9 mouse cellular contexts compared by ENCODE assay signal in genomic region chr2:127854332-127854991, GRCm38 (mm10). TPM values are rescaled to one million over a fixed set of nuclear protein-coding genes. Genes with fewer than 3 reads are reported as not detected.
DNase-seq lines count a peak whose midpoint lies in the region; ATAC-seq lines count a peak whose summit lies in the region.
"Had no signal": no experiment of that assay in that cellular context is flagged by ENCODE, and none has a peak within 500 bp of the region (broad histone marks: within the 10 kb centered on the region; RNA-seq: fewer than 3 reads in every experiment).

No protein-coding gene starts in this region.

- no peak overlapping the region for H3K4me3 ChIP-seq in heart, embryonic 11.5 days (ENCODE audit: low read depth, low read length)
- no peak overlapping the region for H3K4me3 ChIP-seq in lung, embryonic 15.5 days
- H3K4me3 ChIP-seq: limb, embryonic 12.5 days had no signal

- H3K4me1 ChIP-seq in heart, embryonic 11.5 days (ENCODE audit: control insufficient read depth, insufficient read depth, low read length): no peaks in the 10 kb centered on the region
- H3K4me1 ChIP-seq in lung, embryonic 15.5 days: peaks cover 9% of the 10 kb centered on the region
- H3K4me1 ChIP-seq: limb, embryonic 12.5 days had no signal

- H3K9me3 ChIP-seq in heart, embryonic 11.5 days (replicated peaks; ENCODE audit: control insufficient read depth, low read length): no peaks in the 10 kb centered on the region
- H3K9me3 ChIP-seq in lung, embryonic 15.5 days: no peaks in the 10 kb centered on the region
- H3K9me3 ChIP-seq: limb, embryonic 12.5 days had no signal

- DNase-seq in heart, adult 11 months: peak; percentile 100
- peak; percentile 93 for DNase-seq in cerebellum, adult 11-12 months
- peak; percentile 91 for DNase-seq in gastrocnemius, postnatal 25 days
- DNase-seq in kidney, adult 9 months: peak; percentile 46
- peak; percentile 90 for DNase-seq in skeletal muscle tissue, adult 2 months (ENCODE audit: low read depth, low spot score)
- no peak for DNase-seq in natural killer cell, adult 2 months (ENCODE audit: low spot score in 2 of 2)

- H3K27ac ChIP-seq in heart, embryonic 11.5 days (ENCODE audit: low read depth, low read length): no peak overlapping the region
- H3K27ac ChIP-seq in lung, embryonic 15.5 days: peak overlapping the region; percentile 88
- H3K27ac ChIP-seq: limb, embryonic 12.5 days had no signal

- no peak overlapping the region for H3K9ac ChIP-seq in heart, embryonic 11.5 days (ENCODE audit: low read depth, low read length)
- H3K9ac ChIP-seq in lung, embryonic 15.5 days: no peak overlapping the region
- H3K9ac ChIP-seq: limb, embryonic 12.5 days had no signal

- WGBS in heart, embryonic 11.5 days (ENCODE audit: insufficient replicate concordance): 57% methylated on average over 4 of the region's 4 CpGs
- WGBS in lung, embryonic 15.5 days: 26% methylated on average over 3 of the region's 4 CpGs

- H3K4me2 ChIP-seq in heart, embryonic 11.5 days: no peak overlapping the region
- H3K4me2 ChIP-seq in lung, embryonic 15.5 days: no peak overlapping the region
- H3K4me2 ChIP-seq: limb, embryonic 12.5 days had no signal

- no peak for ATAC-seq in heart, embryonic 11.5 days (replicated peaks; ENCODE audit: insufficient number of reproducible peaks, low FRiP score, low TSS enrichment)
- ATAC-seq in lung, embryonic 15.5 days (ENCODE audit: borderline replicate concordance, extremely low read depth, low FRiP score, low TSS enrichment): peak; percentile 98

- H3K36me3 ChIP-seq in heart, embryonic 11.5 days (ENCODE audit: control insufficient read depth, insufficient read depth, low read length): no peaks in the 10 kb centered on the region
- no peaks in the 10 kb centered on the region for H3K36me3 ChIP-seq in lung, embryonic 15.5 days
- H3K36me3 ChIP-seq: limb, embryonic 12.5 days had no signal

- H3K27me3 ChIP-seq in heart, embryonic 11.5 days (ENCODE audit: control insufficient read depth, insufficient read depth, low read length): no peaks in the 10 kb centered on the region
- no peaks in the 10 kb centered on the region for H3K27me3 ChIP-seq in lung, embryonic 15.5 days
- H3K27me3 ChIP-seq: limb, embryonic 12.5 days had no signal

RNA-seq across cellular contexts. Expression of gene Acoxl, which starts 15.8 kb away (rescaled TPM):
- polyA plus RNA-seq in heart, embryonic 11.5 days (2014; fragmentation: Nextera tagmentation; extraction: Ambion mirVana): 0.11 and 0.21 TPM in 2 replicates
- under 1 TPM in 1 of 2 experiments, not detected in 1; 0.27 TPM for total RNA-seq in gastrocnemius, postnatal 25 days (2021)
- 0.09 and 0.17 TPM in 2 replicates for polyA plus RNA-seq in lung, embryonic 15.5 days (2015; fragmentation: Nextera tagmentation; extraction: Ambion mirVana)

RNA-seq across cellular contexts. Expression of gene Bub1, which starts 22.8 kb away (rescaled TPM):
- polyA plus RNA-seq in heart, embryonic 11.5 days (2014; fragmentation: Nextera tagmentation; extraction: Ambion mirVana): 19.2 and 24.7 TPM in 2 replicates
- under 1 TPM; 0.49 to 0.62 TPM for total RNA-seq in gastrocnemius, postnatal 25 days (2021)
- polyA plus RNA-seq in lung, embryonic 15.5 days (2015; fragmentation: Nextera tagmentation; extraction: Ambion mirVana): 67.3 and 68.0 TPM in 2 replicates

Comparison
In these comparisons a context has a peak if more than half of its experiments do, and no peak if none do; other contexts are left out.
1. DNase-seq: peak in heart, adult 11 months (single experiment), cerebellum, adult 11-12 months (single experiment), gastrocnemius, postnatal 25 days (single experiment), kidney, adult 9 months (single experiment) and skeletal muscle tissue, adult 2 months (single experiment); none in natural killer cell, adult 2 months (0 of 2).